ENCODE assay signal across 8 mouse cellular contexts in genomic region chr2:112265448-112266241, GRCm38 (mm10). TPM values are rescaled to one million over a fixed set of nuclear protein-coding genes. Genes with fewer than 3 reads are reported as not detected.
A peak's percentile ranks its signal among the peaks of the same experiment; 100 is the strongest.
DNase-seq lines count a peak whose midpoint lies in the region; ATAC-seq and TF ChIP-seq lines count a peak whose summit lies in the region.

Gene Slc12a6 (plus strand): TSS chr2:112265825.

- H3K27me3 ChIP-seq in forebrain, embryonic 11.5 days (ENCODE audit: control insufficient read depth, insufficient read depth, low read length), result no peaks in the 10 kb centered on the region
- no peaks in the 10 kb centered on the region for H3K27me3 ChIP-seq in heart, embryonic 16.5 days (ENCODE audit: control insufficient read depth, insufficient read depth, low read length)
- no peaks in the 10 kb centered on the region for H3K27me3 ChIP-seq in liver, embryonic 16.5 days (ENCODE audit: control insufficient read depth, insufficient read depth, low read depth, low read length)
- H3K27me3 ChIP-seq in neural tube, embryonic 13.5 days, result no peaks in the 10 kb centered on the region
- no peaks in the 10 kb centered on the region for H3K27me3 ChIP-seq in testis, adult 2 months (ENCODE audit: control insufficient read depth, insufficient read depth, low read length)

- DNase-seq in CD8-positive naive resting alpha-beta T cell, adult 2 months (ENCODE audit: low read depth in 2 of 2, low spot score in 2 of 2), result peak; percentile 84 to 85
- DNase-seq in c-Kit-positive CD71-negative TER-119-negative erythroid progenitor cells, embryonic 14.5 days (ENCODE audit: low read depth), result peak; percentile 85
- DNase-seq in forebrain, embryonic 11.5 days (ENCODE audit: low spot score), result peak; percentile 95
- peak; percentile 94 to 96 for DNase-seq in kidney, postnatal 4 days

- no peaks in the 10 kb centered on the region for H3K9me3 ChIP-seq in forebrain, embryonic 11.5 days (ENCODE audit: control insufficient read depth, low read length)
- no peaks in the 10 kb centered on the region for H3K9me3 ChIP-seq in heart, embryonic 16.5 days (replicated peaks; ENCODE audit: control insufficient read depth, low read length)
- H3K9me3 ChIP-seq in liver, embryonic 16.5 days (replicated peaks; ENCODE audit: control insufficient read depth, low read length), result no peaks in the 10 kb centered on the region
- no peaks in the 10 kb centered on the region for H3K9me3 ChIP-seq in neural tube, embryonic 13.5 days

- peak; percentile 69; the same call in 1 of the 2 replicates for TF ChIP-seq POLR2A in testis, adult 2 months (IDR thresholded peaks at IDR 0.05; ENCODE audit: control insufficient read depth, low read depth, low read length)

- peak within 1 kb of the TSS; percentile 72 for H3K9ac ChIP-seq in forebrain, embryonic 11.5 days (ENCODE audit: low read length)
- H3K9ac ChIP-seq in heart, embryonic 16.5 days (ENCODE audit: low read length), result peak within 1 kb of the TSS; percentile 91
- peak within 1 kb of the TSS; percentile 96 for H3K9ac ChIP-seq in liver, embryonic 16.5 days (ENCODE audit: low read depth, low read length)
- H3K9ac ChIP-seq in neural tube, embryonic 13.5 days, result peak within 1 kb of the TSS; percentile 87

- H3K27ac ChIP-seq in forebrain, embryonic 11.5 days (ENCODE audit: low read depth, low read length), result peak within 1 kb of the TSS; percentile 90
- H3K27ac ChIP-seq in heart, embryonic 16.5 days (ENCODE audit: low read length), result peak within 1 kb of the TSS; percentile 98
- peak within 1 kb of the TSS; percentile 93 for H3K27ac ChIP-seq in liver, embryonic 16.5 days (ENCODE audit: low read length)
- peak within 1 kb of the TSS; percentile 93 for H3K27ac ChIP-seq in neural tube, embryonic 13.5 days (replicated peaks)
- peak within 1 kb of the TSS; percentile 97 for H3K27ac ChIP-seq in testis, adult 2 months (ENCODE audit: control insufficient read depth, insufficient read depth, low read depth, low read length)

- peak within 1 kb of the TSS; percentile 88 for H3K4me2 ChIP-seq in forebrain, embryonic 11.5 days (ENCODE audit: low read depth, low read length, severe bottlenecking)
- H3K4me2 ChIP-seq in heart, embryonic 16.5 days (ENCODE audit: low read depth, low read length), result peak within 1 kb of the TSS; percentile 72
- peak within 1 kb of the TSS; percentile 78 for H3K4me2 ChIP-seq in liver, embryonic 16.5 days (ENCODE audit: low read depth, low read length)
- H3K4me2 ChIP-seq in neural tube, embryonic 13.5 days, result peak within 1 kb of the TSS; percentile 94

- peak within 1 kb of the TSS; percentile 73 for H3K4me3 ChIP-seq in forebrain, embryonic 11.5 days (ENCODE audit: low read depth, low read length)
- peak within 1 kb of the TSS; percentile 84 for H3K4me3 ChIP-seq in heart, embryonic 16.5 days (ENCODE audit: low read length)
- H3K4me3 ChIP-seq in liver, embryonic 16.5 days (ENCODE audit: low read depth, low read length), result peak within 1 kb of the TSS; percentile 89
- peak within 1 kb of the TSS; percentile 85 for H3K4me3 ChIP-seq in neural tube, embryonic 13.5 days
- peak within 1 kb of the TSS; percentile 100 for H3K4me3 ChIP-seq in testis, adult 2 months (ENCODE audit: control insufficient read depth, low read depth, low read length)

- 0 out of 2 replicates have a peak, but pooled peaks cover 2% of the 10 kb centered on the region for H3K4me1 ChIP-seq in forebrain, embryonic 11.5 days (replicated peaks; ENCODE audit: control insufficient read depth, insufficient read depth, low read length)
- H3K4me1 ChIP-seq in heart, embryonic 16.5 days (ENCODE audit: control insufficient read depth, insufficient read depth, low read length), result peaks cover 24% of the 10 kb centered on the region
- peaks cover 30% of the 10 kb centered on the region for H3K4me1 ChIP-seq in liver, embryonic 16.5 days (ENCODE audit: control insufficient read depth, low read depth, low read length)
- H3K4me1 ChIP-seq in neural tube, embryonic 13.5 days (replicated peaks), result peaks cover 59% of the 10 kb centered on the region
- H3K4me1 ChIP-seq in testis, adult 2 months (ENCODE audit: control insufficient read depth, insufficient read depth, low read length), result peaks cover 11% of the 10 kb centered on the region

- no peaks in the 10 kb centered on the region for H3K36me3 ChIP-seq in forebrain, embryonic 11.5 days (ENCODE audit: control insufficient read depth, insufficient read depth, low read length)
- no peaks in the 10 kb centered on the region for H3K36me3 ChIP-seq in heart, embryonic 16.5 days (ENCODE audit: control insufficient read depth, insufficient read depth)
- no peaks in the 10 kb centered on the region for H3K36me3 ChIP-seq in liver, embryonic 16.5 days (ENCODE audit: control insufficient read depth, insufficient read depth)
- H3K36me3 ChIP-seq in neural tube, embryonic 13.5 days, result no peaks in the 10 kb centered on the region
- H3K36me3 ChIP-seq in testis, adult 2 months (ENCODE audit: control insufficient read depth, insufficient read depth, low read length), result peaks cover 2% of the 10 kb centered on the region

- ATAC-seq in forebrain, embryonic 11.5 days (replicated peaks; ENCODE audit: low FRiP score), result peak; percentile 94
- ATAC-seq in heart, embryonic 16.5 days (replicated peaks; ENCODE audit: extremely low read depth, insufficient read depth, low FRiP score), result peak; percentile 91
- ATAC-seq in liver, embryonic 16.5 days (ENCODE audit: low read depth), result peak; percentile 96
- ATAC-seq in neural tube, embryonic 13.5 days (ENCODE audit: low read depth), result peak; percentile 93

- WGBS in forebrain, embryonic 11.5 days, result under 1% methylated on average over 76 of the region's 85 CpGs
- WGBS in heart, embryonic 16.5 days, result under 1% methylated on average over 80 of the region's 85 CpGs
- 0% methylated on average over 61 of the region's 85 CpGs for WGBS in liver, embryonic 16.5 days (ENCODE audit: insufficient replicate concordance)
- WGBS in neural tube, embryonic 13.5 days, result under 1% methylated on average over 79 of the region's 85 CpGs

- TF ChIP-seq CTCF in testis, adult 2 months (IDR thresholded peaks at IDR 0.05; ENCODE audit: control insufficient read depth, insufficient read depth, insufficient replicate concordance, low read depth, low read length), result no peak; the same call in 1 of the 2 replicates

RNA-seq across cellular contexts. Expression of gene Slc12a6, which starts in this region (rescaled TPM):
- 16.0 and 16.2 TPM in 2 replicates for polyA plus RNA-seq in forebrain, embryonic 11.5 days (2014; fragmentation: Nextera tagmentation; extraction: Ambion mirVana)
- polyA plus RNA-seq in heart, embryonic 16.5 days (2015; fragmentation: Nextera tagmentation; extraction: Ambion mirVana), result 10.1 and 12.2 TPM in 2 replicates
- polyA plus RNA-seq in liver, embryonic 16.5 days (2015; fragmentation: Nextera tagmentation; extraction: Ambion mirVana), result 4.4 and 5.3 TPM in 2 replicates
- polyA plus RNA-seq in neural tube, embryonic 13.5 days (2015; fragmentation: Nextera tagmentation; extraction: Ambion mirVana), result 13.6 and 15.0 TPM in 2 replicates
- polyA plus RNA-seq in testis, adult 2 months (2012; rRNA removed), result 28.8 and 34.1 TPM in 2 replicates

Comparison
In these comparisons a context has a peak if more than half of its experiments do, and no peak if none do; other contexts are left out.
1. Peak in every context shown above with its lines: DNase-seq, ATAC-seq, H3K4me3 ChIP-seq and H3K27ac ChIP-seq.